Mouse (Mus musculus): Measurements from ENCODE around the gene Gm5737. TPM values are rescaled to one million over a fixed set of nuclear protein-coding genes. Genes with fewer than 3 reads are reported as not detected.

The Gm5737 gene
- polyA plus RNA-seq, 1 experiment from 2014 or later: not detected

DNA sequence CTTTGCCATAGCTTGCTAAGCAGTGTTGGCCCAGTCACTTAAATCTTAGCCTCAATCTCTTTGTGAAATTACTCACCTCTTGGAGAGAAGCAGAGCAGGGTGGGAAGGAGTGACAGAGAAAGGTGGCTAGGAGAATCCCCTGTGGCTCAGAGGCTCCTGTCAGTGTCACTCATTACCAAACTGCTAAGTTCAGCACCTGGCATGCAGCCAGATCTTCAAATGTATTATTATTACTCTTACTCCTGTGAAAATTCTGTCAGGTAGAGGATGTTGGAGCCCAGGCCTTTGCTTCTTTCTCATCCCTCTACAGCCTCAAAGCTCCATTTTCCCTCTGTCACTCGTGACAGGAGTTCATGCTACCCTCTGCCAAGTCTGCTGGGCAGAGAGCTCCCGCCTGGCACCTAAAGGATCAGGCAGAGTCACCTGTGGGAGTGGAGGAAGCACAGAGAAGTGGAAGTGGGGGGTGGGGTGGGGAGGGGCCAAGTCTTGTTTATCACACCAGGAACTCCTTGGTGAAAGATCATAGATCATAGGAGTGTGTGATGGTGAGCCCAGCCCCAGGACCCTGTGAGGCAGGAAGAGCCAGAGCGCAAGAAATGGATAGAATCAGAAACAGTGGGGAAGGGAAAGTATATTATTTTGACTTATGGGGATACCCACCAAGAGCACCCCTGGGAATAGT lies 36.8 kb downstream of the Gm5737 start:
- Histone ChIP-seq H3K9ac (ENCODE audit: low read length) (no peak overlapping the region), H3K4me1 (replicated peaks; ENCODE audit: control insufficient read depth, insufficient read depth, low read length) (peaks cover 8% of the 10 kb centered on the region; the same call in 1 of the 2 replicates), H3K9me3 (ENCODE audit: control insufficient read depth, low read length) (no peaks in the 10 kb centered on the region), H3K27ac (ENCODE audit: low read depth, low read length) (no peak overlapping the region), H3K4me3 (ENCODE audit: low read depth, low read length) (no peak overlapping the region), H3K27me3 (ENCODE audit: control insufficient read depth, insufficient read depth, low read length) (peaks cover 5% of the 10 kb centered on the region; the same call in 1 of the 2 replicates), H3K36me3 (ENCODE audit: control insufficient read depth, insufficient read depth, low read length) (no peaks in the 10 kb centered on the region), H3K4me2 (ENCODE audit: low read depth, low read length, severe bottlenecking) (no peak overlapping the region)
- ATAC-seq (replicated peaks; ENCODE audit: low FRiP score) (no peak), DNase-seq (ENCODE audit: low spot score) (no peak)
- 83% methylated on average over 3 of the region's 3 CpGs for WGBS

DNA sequence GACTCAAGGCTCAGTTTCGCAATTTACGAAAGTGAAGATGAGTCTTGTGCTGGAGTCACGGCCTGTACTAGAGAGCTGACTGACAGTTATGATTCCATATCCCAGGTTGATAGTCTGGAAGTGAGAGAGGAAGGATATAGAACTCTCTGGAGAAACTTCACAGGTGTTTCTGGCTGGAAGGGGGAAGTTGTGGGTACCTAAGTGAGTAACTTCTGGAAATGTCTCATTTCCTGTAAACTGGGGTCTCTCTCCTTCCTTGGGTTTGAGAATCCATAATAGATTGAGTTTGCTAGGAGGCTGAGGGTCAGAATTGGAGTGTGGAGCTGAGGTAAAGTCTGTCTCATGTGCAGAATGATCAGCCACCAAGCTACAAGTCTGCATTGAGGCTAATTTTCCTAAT lies 38.0 kb downstream of the Gm5737 start:
- DNase-seq (ENCODE audit: low spot score) (no peak), ATAC-seq (replicated peaks; ENCODE audit: low FRiP score) (no peak)
- 92% methylated on average over 3 of the region's 3 CpGs for WGBS
- H3K27me3 ChIP-seq (ENCODE audit: control insufficient read depth, insufficient read depth, low read length): 0 out of 2 replicates have a peak, but pooled peaks cover 4% of the 10 kb centered on the region
- no peak overlapping the region for H3K4me3 ChIP-seq (ENCODE audit: low read depth, low read length)
- H3K9me3 ChIP-seq (ENCODE audit: control insufficient read depth, low read length): no peaks in the 10 kb centered on the region
- no peaks in the 10 kb centered on the region for H3K36me3 ChIP-seq (ENCODE audit: control insufficient read depth, insufficient read depth, low read length)
- no peak overlapping the region for H3K4me2 ChIP-seq (ENCODE audit: low read depth, low read length, severe bottlenecking)
- H3K27ac ChIP-seq (ENCODE audit: low read depth, low read length): no peak overlapping the region
- no peaks in the 10 kb centered on the region for H3K4me1 ChIP-seq (replicated peaks; ENCODE audit: control insufficient read depth, insufficient read depth, low read length)
- H3K9ac ChIP-seq (ENCODE audit: low read length): no peak overlapping the region

DNA sequence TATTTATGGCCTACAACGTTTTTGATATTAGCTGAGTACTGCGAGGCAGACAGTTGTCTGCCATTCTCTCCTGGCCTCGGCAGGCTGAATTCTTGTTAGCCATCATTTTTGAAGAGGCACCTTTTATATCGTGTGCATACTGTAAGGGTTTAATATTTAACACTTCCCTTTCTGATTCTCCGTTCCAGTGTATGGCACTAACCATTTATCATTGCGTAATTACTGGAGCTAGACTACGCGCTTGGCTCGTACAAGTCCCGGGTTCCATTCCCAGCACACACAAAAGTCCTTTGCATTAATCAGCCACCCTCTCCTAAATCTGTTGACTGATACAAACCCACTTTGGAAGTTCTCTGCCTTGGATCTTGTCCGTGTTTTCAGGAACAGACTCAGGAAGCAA lies 47.7 kb downstream of the Gm5737 start:
- Histone ChIP-seq H3K4me2 (ENCODE audit: low read depth, low read length, severe bottlenecking) (no peak overlapping the region), H3K9me3 (ENCODE audit: control insufficient read depth, low read length) (no peaks in the 10 kb centered on the region), H3K27ac (ENCODE audit: low read depth, low read length) (no peak overlapping the region), H3K4me3 (ENCODE audit: low read depth, low read length) (no peak overlapping the region), H3K4me1 (replicated peaks; ENCODE audit: control insufficient read depth, insufficient read depth, low read length) (peaks cover 5% of the 10 kb centered on the region; the same call in 1 of the 2 replicates), H3K27me3 (ENCODE audit: control insufficient read depth, insufficient read depth, low read length) (no peaks in the 10 kb centered on the region), H3K9ac (ENCODE audit: low read length) (no peak overlapping the region), H3K36me3 (ENCODE audit: control insufficient read depth, insufficient read depth, low read length) (no peaks in the 10 kb centered on the region)
- 93% methylated on average over 11 of the region's 11 CpGs for WGBS
- no peak for DNase-seq (ENCODE audit: low spot score)
- no peak for ATAC-seq (replicated peaks; ENCODE audit: low FRiP score)

DNA sequence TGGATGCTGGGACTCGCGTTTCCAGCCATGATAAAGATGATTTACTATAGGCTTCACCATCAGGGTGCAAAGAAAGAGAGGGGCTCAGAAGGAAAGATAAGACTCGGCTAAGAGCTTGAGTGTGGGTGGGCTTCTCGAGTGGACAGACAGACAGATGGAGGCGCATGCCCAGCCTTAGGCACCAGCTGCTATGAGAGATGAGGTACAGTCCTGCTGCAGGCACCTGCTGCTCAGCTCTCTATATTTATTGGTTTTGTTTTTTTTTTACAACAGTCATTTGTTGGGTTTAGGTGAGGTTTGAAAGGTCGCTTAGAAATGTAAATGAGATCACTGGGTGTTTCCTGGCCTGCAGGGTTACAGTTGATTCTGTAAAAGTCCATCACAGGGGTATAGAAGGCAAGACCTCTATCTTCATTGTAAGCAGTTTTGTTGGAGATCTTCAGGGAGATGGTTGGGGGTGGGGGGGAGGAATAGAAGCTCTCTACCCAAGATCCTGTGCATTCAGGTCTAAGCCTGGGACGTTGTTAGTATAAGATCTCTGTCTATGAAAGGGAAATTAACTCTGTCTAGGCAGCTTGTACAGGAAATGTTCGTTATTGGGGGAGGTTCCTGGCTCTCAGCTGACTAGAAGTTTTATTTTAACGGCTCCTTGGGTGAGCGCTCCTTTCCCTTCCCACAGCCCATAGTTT lies 48.8 kb downstream of the Gm5737 start:
- Histone ChIP-seq H3K9me3 (ENCODE audit: control insufficient read depth, low read length) (no peaks in the 10 kb centered on the region), H3K4me1 (replicated peaks; ENCODE audit: control insufficient read depth, insufficient read depth, low read length) (peaks cover 9% of the 10 kb centered on the region; the same call in 1 of the 2 replicates)

DNA sequence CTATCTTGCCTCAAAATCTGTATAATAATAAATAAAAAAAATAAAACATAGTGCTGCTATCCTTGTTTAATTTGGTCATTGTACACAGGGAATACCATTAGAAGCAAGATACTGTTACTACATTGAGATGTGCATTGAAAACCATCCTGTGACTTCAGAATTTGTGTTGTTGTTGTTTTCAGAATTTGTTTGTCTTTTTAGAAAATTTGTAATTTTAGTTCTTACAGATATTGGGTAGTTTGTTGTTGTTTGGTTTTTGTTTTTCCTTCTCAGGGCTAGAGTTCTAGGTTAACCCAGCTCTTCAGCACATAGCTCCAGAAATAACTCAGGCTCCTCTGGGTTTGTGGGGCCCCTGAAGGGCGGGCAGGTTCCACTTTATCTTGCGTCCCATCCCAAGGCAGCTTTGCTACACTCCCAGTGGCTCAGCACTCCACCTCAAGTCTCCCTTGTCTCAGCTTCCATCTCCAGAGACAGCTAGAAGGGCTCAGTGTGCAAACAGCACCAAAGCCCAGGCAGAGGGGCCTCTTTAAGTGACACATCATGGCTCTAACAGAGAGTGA lies 49.4 kb downstream of the Gm5737 start:
- 38% methylated on average over 2 of the region's 2 CpGs for WGBS
- H3K27ac ChIP-seq (ENCODE audit: low read depth, low read length): no peak overlapping the region
- H3K4me1 ChIP-seq (replicated peaks; ENCODE audit: control insufficient read depth, insufficient read depth, low read length): peaks cover 9% of the 10 kb centered on the region; the same call in 1 of the 2 replicates
- H3K9me3 ChIP-seq (ENCODE audit: control insufficient read depth, low read length): no peaks in the 10 kb centered on the region
- H3K4me2 ChIP-seq (ENCODE audit: low read depth, low read length, severe bottlenecking): no peak overlapping the region
- H3K27me3 ChIP-seq (ENCODE audit: control insufficient read depth, insufficient read depth, low read length): no peaks in the 10 kb centered on the region
- no peaks in the 10 kb centered on the region for H3K36me3 ChIP-seq (ENCODE audit: control insufficient read depth, insufficient read depth, low read length)
- ATAC-seq (replicated peaks; ENCODE audit: low FRiP score): no peak
- DNase-seq (ENCODE audit: low spot score): no peak
- no peak overlapping the region for H3K4me3 ChIP-seq (ENCODE audit: low read depth, low read length)
- H3K9ac ChIP-seq (ENCODE audit: low read length): no peak overlapping the region

More for the DNA sequence above, 48.8 kb downstream of the Gm5737 start:
- 64% methylated on average over 10 of the region's 10 CpGs for WGBS
- H3K9ac ChIP-seq (ENCODE audit: low read length): no peak overlapping the region
- H3K27me3 ChIP-seq (ENCODE audit: control insufficient read depth, insufficient read depth, low read length): no peaks in the 10 kb centered on the region
- DNase-seq (ENCODE audit: low spot score): no peak
- H3K27ac ChIP-seq (ENCODE audit: low read depth, low read length): no peak overlapping the region
- H3K36me3 ChIP-seq (ENCODE audit: control insufficient read depth, insufficient read depth, low read length): no peaks in the 10 kb centered on the region
- H3K4me2 ChIP-seq (ENCODE audit: low read depth, low read length, severe bottlenecking): no peak overlapping the region
- no peak for ATAC-seq (replicated peaks; ENCODE audit: low FRiP score)
- no peak overlapping the region for H3K4me3 ChIP-seq (ENCODE audit: low read depth, low read length)

DNA sequence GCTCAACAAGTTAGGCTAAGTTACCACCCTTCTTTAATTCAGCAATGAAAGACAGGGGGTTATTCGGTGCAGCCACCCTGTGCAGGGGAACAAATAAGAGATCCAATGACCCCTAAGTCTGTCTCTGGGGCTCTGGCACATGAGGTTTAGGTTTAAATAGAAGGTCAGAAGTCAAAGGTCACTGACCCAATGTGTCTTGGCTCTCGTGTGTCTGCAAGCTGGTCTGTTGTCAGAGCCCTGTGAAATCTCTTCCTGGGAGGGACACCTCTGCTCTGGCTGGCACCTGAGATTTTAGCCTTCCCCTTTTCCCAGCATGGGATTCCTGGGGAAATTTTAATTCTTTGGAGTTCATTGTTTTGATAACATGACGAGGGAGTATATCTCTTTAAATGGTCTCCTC lies 50.0 kb downstream of the Gm5737 start:
- no peak overlapping the region for H3K4me2 ChIP-seq (ENCODE audit: low read depth, low read length, severe bottlenecking)
- ATAC-seq (replicated peaks; ENCODE audit: low FRiP score) (no peak), DNase-seq (ENCODE audit: low spot score) (no peak)
- no peak overlapping the region for H3K9ac ChIP-seq (ENCODE audit: low read length)
- 12% methylated on average over 3 of the region's 3 CpGs for WGBS
- no peaks in the 10 kb centered on the region for H3K9me3 ChIP-seq (ENCODE audit: control insufficient read depth, low read length)
- no peak overlapping the region for H3K4me3 ChIP-seq (ENCODE audit: low read depth, low read length)
- no peaks in the 10 kb centered on the region for H3K36me3 ChIP-seq (ENCODE audit: control insufficient read depth, insufficient read depth, low read length)
- H3K4me1 ChIP-seq (replicated peaks; ENCODE audit: control insufficient read depth, insufficient read depth, low read length): peaks cover 9% of the 10 kb centered on the region; the same call in 1 of the 2 replicates
- H3K27me3 ChIP-seq (ENCODE audit: control insufficient read depth, insufficient read depth, low read length): no peaks in the 10 kb centered on the region
- H3K27ac ChIP-seq (ENCODE audit: low read depth, low read length): no peak overlapping the region

DNA sequence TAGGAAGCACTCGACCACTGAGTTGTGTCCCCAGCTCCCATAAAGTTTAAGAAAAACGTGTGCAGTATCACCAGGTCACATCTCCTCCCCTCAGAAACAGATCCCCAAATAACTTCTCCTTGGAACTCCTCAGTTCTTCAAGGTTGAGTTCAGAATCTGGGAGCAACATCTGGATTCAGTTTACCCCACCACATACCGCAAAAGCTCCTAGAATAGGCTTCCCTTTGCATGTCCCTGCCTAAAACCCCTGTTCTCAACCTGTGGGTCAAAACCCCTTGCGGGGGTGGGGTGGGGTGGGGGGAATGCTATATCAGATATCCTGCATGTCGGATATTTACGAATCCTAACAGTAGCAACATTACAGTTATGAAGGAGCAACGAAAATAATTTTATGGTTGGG lies 50.5 kb downstream of the Gm5737 start:
- Histone ChIP-seq H3K4me2 (ENCODE audit: low read depth, low read length, severe bottlenecking) (no peak overlapping the region), H3K27me3 (ENCODE audit: control insufficient read depth, insufficient read depth, low read length) (no peaks in the 10 kb centered on the region), H3K9me3 (ENCODE audit: control insufficient read depth, low read length) (no peaks in the 10 kb centered on the region), H3K36me3 (ENCODE audit: control insufficient read depth, insufficient read depth, low read length) (no peaks in the 10 kb centered on the region), H3K4me3 (ENCODE audit: low read depth, low read length) (no peak overlapping the region), H3K4me1 (replicated peaks; ENCODE audit: control insufficient read depth, insufficient read depth, low read length) (peaks cover 9% of the 10 kb centered on the region; the same call in 1 of the 2 replicates), H3K27ac (ENCODE audit: low read depth, low read length) (no peak overlapping the region), H3K9ac (ENCODE audit: low read length) (no peak overlapping the region)
- ATAC-seq (replicated peaks; ENCODE audit: low FRiP score) (no peak), DNase-seq (ENCODE audit: low spot score) (no peak)
- 58% methylated on average over 7 of the region's 7 CpGs for WGBS

DNA sequence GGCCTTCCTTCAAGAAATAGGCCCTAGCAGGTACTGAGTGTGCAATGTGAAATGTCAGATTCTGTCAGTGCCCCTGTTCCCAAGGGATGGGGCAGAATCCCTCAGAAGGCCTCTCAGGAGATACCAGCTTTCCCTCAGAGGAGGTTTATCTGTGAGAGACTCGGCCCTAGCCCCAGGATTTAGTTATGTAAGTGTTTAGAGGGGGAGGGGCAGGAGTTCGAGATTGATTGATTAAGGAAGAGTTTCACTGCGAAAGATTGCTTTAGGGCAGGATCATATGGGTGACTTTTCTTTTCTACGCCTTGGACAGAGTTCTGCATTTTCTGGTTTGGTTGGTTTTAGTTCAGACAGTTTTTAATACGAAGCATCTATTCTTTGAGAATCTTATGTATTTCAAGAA lies 51.3 kb downstream of the Gm5737 start:
- peaks cover 9% of the 10 kb centered on the region; the same call in 1 of the 2 replicates for H3K4me1 ChIP-seq (replicated peaks; ENCODE audit: control insufficient read depth, insufficient read depth, low read length)
- H3K36me3 ChIP-seq (ENCODE audit: control insufficient read depth, insufficient read depth, low read length): no peaks in the 10 kb centered on the region
- H3K4me3 ChIP-seq (ENCODE audit: low read depth, low read length): no peak overlapping the region
- 53% methylated on average over 5 of the region's 5 CpGs for WGBS
- no peak overlapping the region for H3K4me2 ChIP-seq (ENCODE audit: low read depth, low read length, severe bottlenecking)
- no peaks in the 10 kb centered on the region for H3K9me3 ChIP-seq (ENCODE audit: control insufficient read depth, low read length)
- H3K27ac ChIP-seq (ENCODE audit: low read depth, low read length): no peak overlapping the region
- no peak overlapping the region for H3K9ac ChIP-seq (ENCODE audit: low read length)
- no peaks in the 10 kb centered on the region for H3K27me3 ChIP-seq (ENCODE audit: control insufficient read depth, insufficient read depth, low read length)
- DNase-seq (ENCODE audit: low spot score) (no peak), ATAC-seq (replicated peaks; ENCODE audit: low FRiP score) (no peak)

Measured in forebrain, embryonic 11.5 days (tissue).